Mouse (Mus musculus) megakaryocyte, embryonic 14.5 days (primary cell): ENCODE results near the gene Hbb-bs. TPM values are rescaled to one million over a fixed set of nuclear protein-coding genes. Genes with fewer than 3 reads are reported as not detected.

Source experiments
- H3K27me3 ChIP-seq: replicated peaks from 2 replicates; pipeline ENCODE3; 2012; ENCODE audit warnings: inconsistent platforms
- H3K36me3 ChIP-seq: replicated peaks from 2 replicates; pipeline ENCODE3; 2012; ENCODE audit warnings: low read length, inconsistent platforms, mixed read lengths
- H3K4me1 ChIP-seq: 2 replicates; pipeline ENCODE4 v1.6.1; 2012; ENCODE audit warnings: inconsistent platforms
- H3K4me3 ChIP-seq: replicated peaks from 2 replicates; pipeline ENCODE3; 2012; ENCODE audit warnings: moderate library complexity, mild to moderate bottlenecking, inconsistent platforms
- H3K9me3 ChIP-seq: 2 replicates; pipeline ENCODE4 v1.6.1; 2012; ENCODE audit warnings: inconsistent platforms
- FLI1 ChIP-seq: IDR thresholded peaks from 2 replicates; pipeline ENCODE4 v1.6.1; 2012; ENCODE audit warnings: low read length, inconsistent platforms, mixed read lengths
- GATA1 ChIP-seq: IDR thresholded peaks from 3 replicates; pipeline ENCODE4 v1.6.1; 2012; ENCODE audit warnings: mixed read lengths, low read length, inconsistent platforms, borderline replicate concordance
- polyA plus RNA-seq: library from polyadenylated mRNA; stranded (reverse); fragments of >175 nt; gene quantifications from 2 replicates; pipeline ENCODE4 v1.2.3, GENCODE M21; 2012; ENCODE audit warnings: low replicate concordance; ENCODE audit not compliant: insufficient read depth

Gene Hbb-bs
- 423 and 663 TPM in 2 replicates for polyA plus RNA-seq

- Histone ChIP-seq H3K9me3 (no peaks in the 10 kb centered on the region), H3K4me3 (peak within 1 kb of the TSS; percentile 62), H3K27me3 (no peaks in the 10 kb centered on the region), H3K4me1 (peaks cover 16% of the 10 kb centered on the region), H3K36me3 (no peaks in the 10 kb centered on the region)
- TF ChIP-seq FLI1: no peak
- no peak for TF ChIP-seq GATA1
Measured at GRCm38 (mm10) chr7:103827808-103828207, at the start of gene Hbb-bs. Hbb-bs (minus strand) TSS chr7:103828096.

GRCm38 (mm10) chr7:103877093-103877492 is 49.2 kb upstream of the Hbb-bs start:
- no peak overlapping the region for H3K4me3 ChIP-seq
- no peaks in the 10 kb centered on the region for H3K9me3 ChIP-seq
- no peaks in the 10 kb centered on the region for H3K27me3 ChIP-seq
- H3K4me1 ChIP-seq: peaks cover 5% of the 10 kb centered on the region
- TF ChIP-seq FLI1 (no peak), GATA1 (no peak)
- no peaks in the 10 kb centered on the region for H3K36me3 ChIP-seq

GRCm38 (mm10) chr7:103874451-103874850 is 46.6 kb upstream of the Hbb-bs start:
- H3K27me3 ChIP-seq: no peaks in the 10 kb centered on the region
- H3K4me1 ChIP-seq: peaks cover 26% of the 10 kb centered on the region
- H3K36me3 ChIP-seq: no peaks in the 10 kb centered on the region
- no peaks in the 10 kb centered on the region for H3K9me3 ChIP-seq
- TF ChIP-seq FLI1 (no peak), GATA1 (no peak)
- H3K4me3 ChIP-seq: no peak overlapping the region

GRCm38 (mm10) chr7:103873064-103873463 is 45.2 kb upstream of the Hbb-bs start:
- peaks cover 32% of the 10 kb centered on the region for H3K4me1 ChIP-seq
- TF ChIP-seq FLI1 (no peak), GATA1 (no peak)
- H3K9me3 ChIP-seq: no peaks in the 10 kb centered on the region
- H3K4me3 ChIP-seq: no peak overlapping the region
- no peaks in the 10 kb centered on the region for H3K36me3 ChIP-seq
- no peaks in the 10 kb centered on the region for H3K27me3 ChIP-seq

- Histone ChIP-seq H3K4me1 (peaks cover 43% of the 10 kb centered on the region), H3K9me3 (no peaks in the 10 kb centered on the region), H3K27me3 (no peaks in the 10 kb centered on the region), H3K4me3 (no peak overlapping the region), H3K36me3 (no peaks in the 10 kb centered on the region)
- TF ChIP-seq FLI1 (no peak), GATA1 (no peak)
Measured at GRCm38 (mm10) chr7:103870667-103871066, 42.8 kb upstream of the Hbb-bs start.

- H3K4me1 ChIP-seq: peaks cover 62% of the 10 kb centered on the region
- H3K27me3 ChIP-seq: no peaks in the 10 kb centered on the region
- no peak overlapping the region for H3K4me3 ChIP-seq
Measured at GRCm38 (mm10) chr7:103865716-103866115, 37.8 kb upstream of the Hbb-bs start.

GRCm38 (mm10) chr7:103861531-103861930 is 33.6 kb upstream of the Hbb-bs start:
- no peaks in the 10 kb centered on the region for H3K36me3 ChIP-seq
- H3K4me3 ChIP-seq: no peak overlapping the region
- no peak for TF ChIP-seq FLI1
- no peak for TF ChIP-seq GATA1
- peaks cover 61% of the 10 kb centered on the region for H3K4me1 ChIP-seq
- H3K9me3 ChIP-seq: no peaks in the 10 kb centered on the region
- no peaks in the 10 kb centered on the region for H3K27me3 ChIP-seq

More at GRCm38 (mm10) chr7:103865716-103866115, 37.8 kb upstream of the Hbb-bs start:
- no peaks in the 10 kb centered on the region for H3K36me3 ChIP-seq
- no peak for TF ChIP-seq GATA1
- TF ChIP-seq FLI1: no peak
- H3K9me3 ChIP-seq: no peaks in the 10 kb centered on the region

- H3K9me3 ChIP-seq: no peaks in the 10 kb centered on the region
- no peaks in the 10 kb centered on the region for H3K27me3 ChIP-seq
- H3K36me3 ChIP-seq: no peaks in the 10 kb centered on the region
- TF ChIP-seq GATA1 (no peak), FLI1 (no peak)
- H3K4me3 ChIP-seq: no peak overlapping the region
- peaks cover 58% of the 10 kb centered on the region for H3K4me1 ChIP-seq
Measured at GRCm38 (mm10) chr7:103860855-103861254, 33.0 kb upstream of the Hbb-bs start.

GRCm38 (mm10) chr7:103859076-103859475 is 31.2 kb upstream of the Hbb-bs start:
- Histone ChIP-seq H3K9me3 (no peaks in the 10 kb centered on the region), H3K4me1 (peaks cover 54% of the 10 kb centered on the region), H3K4me3 (peak overlapping the region; percentile 73), H3K27me3 (no peaks in the 10 kb centered on the region), H3K36me3 (no peaks in the 10 kb centered on the region)
- no peak for TF ChIP-seq GATA1
- no peak for TF ChIP-seq FLI1

GRCm38 (mm10) chr7:103854669-103855068 is 26.8 kb upstream of the Hbb-bs start:
- no peak overlapping the region for H3K4me3 ChIP-seq
- no peaks in the 10 kb centered on the region for H3K36me3 ChIP-seq
- H3K4me1 ChIP-seq: peaks cover 26% of the 10 kb centered on the region
- no peak for TF ChIP-seq FLI1
- no peak for TF ChIP-seq GATA1
- no peaks in the 10 kb centered on the region for H3K27me3 ChIP-seq
- H3K9me3 ChIP-seq: no peaks in the 10 kb centered on the region

- no peaks in the 10 kb centered on the region for H3K9me3 ChIP-seq
Measured at GRCm38 (mm10) chr7:103853090-103853489, 25.2 kb upstream of the Hbb-bs start, which contains the start of gene Hbb-y. Hbb-y (minus strand) TSS chr7:103853216.

More at GRCm38 (mm10) chr7:103853090-103853489, 25.2 kb upstream of the Hbb-bs start, which contains the start of gene Hbb-y:
- H3K4me1 ChIP-seq: peaks cover 19% of the 10 kb centered on the region
- H3K36me3 ChIP-seq: no peaks in the 10 kb centered on the region
- H3K27me3 ChIP-seq: no peaks in the 10 kb centered on the region
- TF ChIP-seq GATA1 (no peak), FLI1 (no peak)
- H3K4me3 ChIP-seq: no peak within 1 kb of the TSS
